Mouse (Mus musculus): ENCODE results near the gene Il11.
A peak's percentile ranks its signal among the peaks of the same experiment; 100 is the strongest.

Gene Il11

GRCm38 (mm10) chr7:4788499-4789435 lies 6.1 kb upstream of the Il11 start:
- peak; percentile 73 for DNase-seq (ENCODE audit: low read depth, low spot score)

GRCm38 (mm10) chr7:4783667-4784268 lies 1.1 kb upstream of the Il11 start:
- DNase-seq (ENCODE audit: low read depth, low spot score) = no peak

- DNase-seq (ENCODE audit: low read depth, low spot score) = no peak
Observed at GRCm38 (mm10) chr7:4782130-4782529, 529 bp downstream of the Il11 start.

GRCm38 (mm10) chr7:4779921-4780320 lies 2.7 kb downstream of the Il11 start:
- DNase-seq (ENCODE audit: low read depth, low spot score) = no peak

- DNase-seq (ENCODE audit: low read depth, low spot score) = no peak
Observed at GRCm38 (mm10) chr7:4777851-4778637, 4.6 kb downstream of the Il11 start.

GRCm38 (mm10) chr7:4776861-4777830 lies 5.5 kb downstream of the Il11 start:
- DNase-seq (ENCODE audit: low read depth, low spot score) = peak; percentile 81

- DNase-seq (ENCODE audit: low read depth, low spot score) = no peak
Observed at GRCm38 (mm10) chr7:4776131-4776530, 6.5 kb downstream of the Il11 start.

GRCm38 (mm10) chr7:4771202-4771601 lies 11.5 kb downstream of the Il11 start, which contains the start of gene Fam71e2:
Gene Fam71e2 (minus strand): TSS chr7:4771302.
- no peak for DNase-seq (ENCODE audit: low read depth, low spot score)

- DNase-seq (ENCODE audit: low read depth, low spot score) = no peak
Observed at GRCm38 (mm10) chr7:4764946-4765710, 17.5 kb downstream of the Il11 start.

GRCm38 (mm10) chr7:4759670-4760069 lies 23.0 kb downstream of the Il11 start:
- DNase-seq (ENCODE audit: low read depth, low spot score) = no peak

- peak; percentile 91 for DNase-seq (ENCODE audit: low read depth, low spot score)
Observed at GRCm38 (mm10) chr7:4752821-4753570, 29.7 kb downstream of the Il11 start, which contains the start of gene Cox6b2. Gene Cox6b2 (minus strand): TSS chr7:4753094.

GRCm38 (mm10) chr7:4751971-4752820 lies 30.5 kb downstream of the Il11 start:
- DNase-seq (ENCODE audit: low read depth, low spot score) = peak; percentile 61

GRCm38 (mm10) chr7:4749169-4749568 lies 33.5 kb downstream of the Il11 start:
- no peak for DNase-seq (ENCODE audit: low read depth, low spot score)

GRCm38 (mm10) chr7:4748321-4748720 lies 34.3 kb downstream of the Il11 start:
- no peak for DNase-seq (ENCODE audit: low read depth, low spot score)

- no peak for DNase-seq (ENCODE audit: low read depth, low spot score)
Observed at GRCm38 (mm10) chr7:4747156-4747899, 35.3 kb downstream of the Il11 start.

- no peak for DNase-seq (ENCODE audit: low read depth, low spot score)
Observed at GRCm38 (mm10) chr7:4746326-4746980, 36.2 kb downstream of the Il11 start.

GRCm38 (mm10) chr7:4744886-4745285 lies 37.8 kb downstream of the Il11 start:
- no peak for DNase-seq (ENCODE audit: low read depth, low spot score)
